In the genomic region with DNA sequence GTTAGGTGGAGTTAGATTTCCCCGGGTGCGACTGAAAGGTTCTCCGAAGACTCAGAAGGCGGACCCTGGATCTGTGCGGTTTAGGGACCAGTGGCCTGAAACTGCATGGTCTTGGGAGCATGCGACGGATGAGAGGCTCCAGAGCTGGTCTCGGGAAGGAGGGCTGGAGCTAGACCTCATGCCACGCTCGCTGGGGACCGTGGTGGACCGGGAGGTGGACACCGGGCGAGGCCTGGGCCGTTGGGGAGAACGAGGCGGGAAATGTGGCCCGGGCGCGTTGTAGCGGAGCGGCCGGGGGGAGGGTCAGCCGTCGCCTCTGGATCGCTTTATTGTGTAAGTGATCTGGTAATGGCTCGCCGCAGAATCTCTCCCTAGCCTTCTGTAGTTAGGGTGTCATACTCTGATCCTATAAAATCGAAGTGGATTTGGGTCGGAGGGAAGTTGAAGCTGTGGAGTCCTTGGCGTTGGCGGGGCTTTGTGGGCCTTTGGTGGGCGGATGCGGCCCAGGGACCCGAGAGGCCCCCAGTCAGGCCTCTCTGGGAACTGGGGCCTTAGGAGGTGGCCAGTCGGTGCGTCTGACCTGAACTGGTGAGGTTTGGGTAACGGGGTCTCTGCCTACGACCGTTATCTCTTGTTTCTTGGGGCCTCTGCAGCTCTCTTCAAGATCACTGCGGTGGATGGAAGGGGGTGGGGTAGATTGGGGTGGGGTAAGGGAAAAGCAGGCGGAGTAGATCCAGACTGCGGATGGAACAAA, we compare ENCODE assay signal across 8 mouse cellular contexts. TPM values are rescaled to one million over a fixed set of nuclear protein-coding genes. Genes with fewer than 3 reads are reported as not detected.
DNase-seq lines count a peak whose midpoint lies in the region; ATAC-seq and TF ChIP-seq lines count a peak whose summit lies in the region.

No protein-coding gene starts in this region.

- TF ChIP-seq POLR2A in heart, adult 2 months (IDR thresholded peaks at IDR 0.05; ENCODE audit: insufficient read depth, low read depth, low read length) = no peak
- TF ChIP-seq POLR2A in olfactory bulb, adult 2 months (IDR thresholded peaks at IDR 0.05; ENCODE audit: insufficient read depth, low read depth, low read length) = no peak

- peak overlapping the region; percentile 82 for H3K9ac ChIP-seq in heart, adult 2 months (ENCODE audit: low read depth, low read length)
- H3K9ac ChIP-seq in liver, embryonic 11.5 days (ENCODE audit: low read depth, low read length) = peak overlapping the region; percentile 89

- H3K27ac ChIP-seq in heart, adult 2 months = peak overlapping the region; percentile 93
- H3K27ac ChIP-seq in liver, embryonic 11.5 days (ENCODE audit: low read depth, low read length) = peak overlapping the region; percentile 91
- peak overlapping the region; percentile 65 for H3K27ac ChIP-seq in olfactory bulb, adult 2 months (ENCODE audit: insufficient read depth, low read depth, low read length)

- H3K79me2 ChIP-seq in heart, adult 2 months (replicated peaks; ENCODE audit: control insufficient read depth, insufficient read depth, low read length) = peaks cover 2% of the 10 kb centered on the region; the same call in 1 of the 2 replicates

- intact Hi-C loops in heart, adult 2 months (cut with DNase I) = no loop called here

- no peaks in the 10 kb centered on the region for H3K9me3 ChIP-seq in liver, embryonic 11.5 days (ENCODE audit: control insufficient read depth, low read length)

- peak overlapping the region; percentile 86 for H3K4me3 ChIP-seq in heart, adult 2 months
- H3K4me3 ChIP-seq in liver, embryonic 11.5 days (ENCODE audit: low read depth, low read length) = peak overlapping the region; percentile 87
- peak overlapping the region; percentile 98 for H3K4me3 ChIP-seq in olfactory bulb, adult 2 months (ENCODE audit: insufficient read depth, low read depth, low read length)

- H3K27me3 ChIP-seq in heart, adult 2 months (ENCODE audit: control insufficient read depth, insufficient read depth, low read length) = no peaks in the 10 kb centered on the region
- H3K27me3 ChIP-seq in liver, embryonic 11.5 days (replicated peaks; ENCODE audit: control insufficient read depth, insufficient read depth, low read length) = no peaks in the 10 kb centered on the region

- H3K4me2 ChIP-seq in liver, embryonic 11.5 days = peak overlapping the region; percentile 99

- TF ChIP-seq CTCF in heart, adult 2 months (IDR thresholded peaks at IDR 0.05) = no peak
- no peak for TF ChIP-seq CTCF in olfactory bulb, adult 2 months (IDR thresholded peaks at IDR 0.05; ENCODE audit: insufficient read depth, low read depth, low read length)

- 3% methylated on average over 43 of the region's 43 CpGs for WGBS in heart, adult 2 months
- WGBS in liver, embryonic 11.5 days = under 1% methylated on average over 43 of the region's 43 CpGs
- 1% methylated on average over 43 of the region's 43 CpGs for WGBS in olfactory bulb, adult 2 months

- peaks cover 4% of the 10 kb centered on the region for H3K4me1 ChIP-seq in heart, adult 2 months (ENCODE audit: control insufficient read depth, insufficient read depth, low read length)
- H3K4me1 ChIP-seq in liver, embryonic 11.5 days (replicated peaks; ENCODE audit: control insufficient read depth, insufficient read depth, low read length) = peaks cover 22% of the 10 kb centered on the region
- H3K4me1 ChIP-seq in olfactory bulb, adult 2 months (ENCODE audit: control insufficient read depth, insufficient read depth, low read length) = 0 out of 2 replicates have a peak, but pooled peaks cover 2% of the 10 kb centered on the region

- peak; percentile 57 for DNase-seq in 3134 (ENCODE audit: extremely low read depth, insufficient read length, low spot score)
- DNase-seq in Muller cell, postnatal 12 days (ENCODE audit: inconsistent ontology term) = peak; percentile 59
- DNase-seq in embryo, embryonic 10.5 days (ENCODE audit: low spot score) = peak; percentile 69
- DNase-seq in heart, adult 2 months = peak; percentile 48 to 65
- peak; percentile 26 for DNase-seq in kidney, adult 9 months
- peak; percentile 77 for DNase-seq in liver, embryonic 11.5 days (ENCODE audit: low spot score)

- ATAC-seq in liver, embryonic 11.5 days (replicated peaks; ENCODE audit: low FRiP score) = peak; percentile 46
- no peak for ATAC-seq in megakaryocyte-erythroid progenitor cell, adult 5-6 weeks (replicated peaks; ENCODE audit: low FRiP score, low TSS enrichment, poor library complexity, severe bottlenecking)

- no peak for TF ChIP-seq EP300 in heart, adult 2 months (IDR thresholded peaks at IDR 0.05; ENCODE audit: insufficient read depth, low read depth, low read length)

- H3K36me3 ChIP-seq in heart, adult 2 months (ENCODE audit: control insufficient read depth, insufficient read depth, low read length) = peaks cover 3% of the 10 kb centered on the region; the same call in 1 of the 2 replicates
- H3K36me3 ChIP-seq in liver, embryonic 11.5 days (ENCODE audit: control insufficient read depth, insufficient read depth, low read length) = no peaks in the 10 kb centered on the region

RNA-seq across cellular contexts. Expression of gene Myh10, which starts 1.5 kb away (rescaled TPM):
- 10 to 100 TPM; 25.6 to 25.9 TPM for total RNA-seq in heart, adult 2 months (2021)
- 17.9 and 30.0 TPM in 2 replicates for polyA plus RNA-seq in heart, adult 2 months (2012; rRNA removed)
- 70.3 and 76.5 TPM in 2 replicates for polyA plus RNA-seq in liver, embryonic 11.5 days (2014; fragmentation: Nextera tagmentation; extraction: Ambion mirVana)
- not detected in 2 replicates for polyA plus RNA-seq in olfactory bulb, adult 2 months (2012; ENCODE audit: insufficient read depth, insufficient read length, low replicate concordance, missing spikeins)
- total RNA-seq in megakaryocyte-erythroid progenitor cell, adult 5-6 weeks (2014; fragmentation: Nextera tagmentation) = 100 and 113 TPM in 2 replicates
- 42.2 and 49.5 TPM in 2 replicates for total RNA-seq in megakaryocyte-erythroid progenitor cell, adult 5-6 weeks (2017)

Comparison
In these comparisons a context has a peak if more than half of its experiments do, and no peak if none do; other contexts are left out.
1. DNase-seq: peak in every context shown above with its lines; median percentile 77 in liver, embryonic 11.5 days; 69 in embryo, embryonic 10.5 days; 59 in Muller cell, postnatal 12 days; 57 in 3134; 56 in heart, adult 2 months; 26 in kidney, adult 9 months.